Mouse (Mus musculus) MEL (cell line): ENCODE results near the gene Rxfp2. TPM values are rescaled to one million over a fixed set of nuclear protein-coding genes. Genes with fewer than 3 reads are reported as not detected.
A peak's percentile ranks its signal among the peaks of the same experiment; 100 is the strongest.

ENCODE experiments used
- DNase-seq: peaks from one replicate; pipeline ENCODE4 v3.0.0; 2011; ENCODE audit warnings: low read depth, low spot score
- H3K27ac ChIP-seq: 2 replicates; pipeline ENCODE4 v1.5.1; 2012; ENCODE audit warnings: low read depth, mild to moderate bottlenecking, control low read depth, low read length, moderate library complexity; ENCODE audit not compliant: control insufficient read depth
- H3K27me3 ChIP-seq, 2 experiments: fragments of 150-350 bp in 1 of 2; sonication (generic) in 1 of 2; 2 replicates each; pipeline ENCODE4 v1.6.1; 2012; ENCODE audit warnings: low read length in 2 of 2, mild to moderate bottlenecking in 2 of 2, improper control_type of control experiment in 1 of 2, moderate library complexity in 1 of 2; ENCODE audit not compliant: insufficient read depth in 2 of 2, control insufficient read depth in 1 of 2
- H3K36me3 ChIP-seq, 2 experiments: 2 replicates each; pipeline ENCODE4 v1.6.1; 2012 to 2014; ENCODE audit warnings: low read length in 2 of 2, improper control_type of control experiment in 1 of 2, inconsistent platforms in 1 of 2, mild to moderate bottlenecking in 1 of 2; ENCODE audit not compliant: insufficient read depth in 2 of 2, control insufficient read depth in 1 of 2
- H3K4me1 ChIP-seq, 2 experiments: fragments of 150-350 bp in 1 of 2; sonication (generic) in 1 of 2; 2 replicates each; pipeline ENCODE4 v1.6.1; 2012; ENCODE audit warnings: low read length in 2 of 2, improper control_type of control experiment in 1 of 2, mild to moderate bottlenecking in 1 of 2; ENCODE audit not compliant: insufficient read depth in 2 of 2, control insufficient read depth in 1 of 2
- H3K4me3 ChIP-seq, 2 experiments: fragments of 150-350 bp in 1 of 2; sonication (generic) in 1 of 2; 2 replicates each; pipeline ENCODE4 v1.5.1; 2012; ENCODE audit warnings: low read depth in 2 of 2, low read length in 2 of 2, mild to moderate bottlenecking in 2 of 2, moderate library complexity in 2 of 2, control low read depth in 1 of 2, improper control_type of control experiment in 1 of 2; ENCODE audit not compliant: control insufficient read depth in 1 of 2, insufficient read depth in 1 of 2
- H3K79me2 ChIP-seq: 2 replicates; pipeline ENCODE4 v1.6.1; 2012; ENCODE audit warnings: mild to moderate bottlenecking, low read length, moderate library complexity; ENCODE audit not compliant: control insufficient read depth, poor library complexity, insufficient read depth
- H3K9ac ChIP-seq: 2 replicates; pipeline ENCODE4 v1.6.1; 2012; ENCODE audit warnings: low read depth, mild to moderate bottlenecking, control low read depth, low read length, moderate library complexity; ENCODE audit not compliant: control insufficient read depth, poor library complexity, severe bottlenecking
- H3K9me3 ChIP-seq: fragments of 150-350 bp; sonication (generic); replicated peaks from 2 replicates; pipeline ENCODE4 v1.6.1; 2012; ENCODE audit warnings: mild to moderate bottlenecking, low read length, improper control_type of control experiment, moderate library complexity; ENCODE audit not compliant: insufficient read depth
- BHLHE40 ChIP-seq: IDR thresholded peaks from 2 replicates; pipeline ENCODE4 v1.6.1; 2012; ENCODE audit warnings: low read depth, mild to moderate bottlenecking, inconsistent platforms, low read length, improper control_type of control experiment, borderline replicate concordance
- CHD2 ChIP-seq: IDR thresholded peaks from 2 replicates; pipeline ENCODE4 v1.6.1; 2011; ENCODE audit warnings: low read length, improper control_type of control experiment
- CTCF ChIP-seq, 3 experiments: IDR thresholded peaks in 2 of 3; conservative IDR thresholded peaks in 1 of 3; 2 replicates each; pipeline ENCODE4 v1.5.1; 2011 to 2012; ENCODE audit warnings: low read length in 3 of 3, low read depth in 2 of 3, mild to moderate bottlenecking in 2 of 3, improper control_type of control experiment in 1 of 3, inconsistent platforms in 1 of 3, mixed read lengths in 1 of 3, moderate library complexity in 1 of 3; ENCODE audit not compliant: control insufficient read depth in 1 of 3, insufficient read depth in 1 of 3, poor library complexity in 1 of 3, severe bottlenecking in 1 of 3
- E2F4 ChIP-seq: IDR thresholded peaks from 2 replicates; pipeline ENCODE4 v1.6.1; 2011; ENCODE audit warnings: low read depth, low read length, improper control_type of control experiment, borderline replicate concordance
- EP300 ChIP-seq, 2 experiments: IDR thresholded peaks; 2 replicates each; pipeline ENCODE4 v1.6.1; 2011; ENCODE audit warnings: improper control_type of control experiment in 2 of 2, low read length in 2 of 2, low read depth in 1 of 2, mild to moderate bottlenecking in 1 of 2
- GABPA ChIP-seq: IDR thresholded peaks from 2 replicates; pipeline ENCODE4 v1.6.1; 2012; ENCODE audit warnings: low read depth, mild to moderate bottlenecking, inconsistent platforms, low read length, improper control_type of control experiment, moderate library complexity
- GATA1 ChIP-seq: IDR thresholded peaks from 2 replicates; pipeline ENCODE4 v1.6.1; 2011; ENCODE audit warnings: low read depth, low read length, improper control_type of control experiment
- JUND ChIP-seq: IDR thresholded peaks from 2 replicates; pipeline ENCODE4 v1.6.1; 2011; ENCODE audit warnings: low read depth, mild to moderate bottlenecking, improper control_type of control experiment, low read length
- KAT2A ChIP-seq: conservative IDR thresholded peaks from 2 replicates; pipeline ENCODE4 v1.6.1; 2012; ENCODE audit warnings: low read depth, low read length, improper control_type of control experiment, inconsistent platforms
- MAZ ChIP-seq: IDR thresholded peaks from 2 replicates; pipeline ENCODE4 v1.6.1; 2012; ENCODE audit warnings: low read depth, mild to moderate bottlenecking, inconsistent platforms, low read length, improper control_type of control experiment
- MXI1 ChIP-seq: IDR thresholded peaks from 2 replicates; pipeline ENCODE4 v1.6.1; 2011; ENCODE audit warnings: mild to moderate bottlenecking, low read depth, low read length, improper control_type of control experiment
- MYC ChIP-seq: IDR thresholded peaks from 2 replicates; pipeline ENCODE4 v1.6.1; 2011; ENCODE audit warnings: low read depth, mild to moderate bottlenecking, low read length, improper control_type of control experiment, moderate library complexity
- NELFE ChIP-seq: IDR thresholded peaks from 2 replicates; pipeline ENCODE4 v1.6.1; 2011; ENCODE audit warnings: low read depth, low read length, improper control_type of control experiment
- POLR2AphosphoS2 ChIP-seq: IDR thresholded peaks from 2 replicates; pipeline ENCODE4 v1.6.1; 2011; ENCODE audit warnings: low read length, improper control_type of control experiment
- RAD21 ChIP-seq: IDR thresholded peaks from 2 replicates; pipeline ENCODE4 v1.6.1; 2011; ENCODE audit warnings: mild to moderate bottlenecking, low read depth, low read length, improper control_type of control experiment
- SIN3A ChIP-seq: IDR thresholded peaks from 2 replicates; pipeline ENCODE4 v1.6.1; 2012; ENCODE audit warnings: low read length, improper control_type of control experiment, inconsistent platforms
- SMC3 ChIP-seq: IDR thresholded peaks from 2 replicates; pipeline ENCODE4 v1.6.1; 2011; ENCODE audit warnings: low read depth, low read length, improper control_type of control experiment
- TAL1 ChIP-seq: IDR thresholded peaks from 2 replicates; pipeline ENCODE4 v1.6.1; 2012; ENCODE audit warnings: mild to moderate bottlenecking, inconsistent platforms, low read length, moderate library complexity, mixed read lengths
- TCF12 ChIP-seq: IDR thresholded peaks from 2 replicates; pipeline ENCODE4 v1.6.1; 2014; ENCODE audit warnings: low read depth, mild to moderate bottlenecking, inconsistent platforms, low read length, improper control_type of control experiment, moderate library complexity
- USF2 ChIP-seq, 2 experiments: IDR thresholded peaks; 2 replicates each; pipeline ENCODE4 v1.6.1; 2011 to 2012; ENCODE audit warnings: improper control_type of control experiment in 2 of 2, low read length in 2 of 2, borderline replicate concordance in 1 of 2, inconsistent platforms in 1 of 2, low read depth in 1 of 2, mild to moderate bottlenecking in 1 of 2; ENCODE audit not compliant: insufficient read depth in 1 of 2
- ZC3H11A ChIP-seq: IDR thresholded peaks from 2 replicates; pipeline ENCODE4 v1.6.1; 2012; ENCODE audit warnings: low read depth, mild to moderate bottlenecking, inconsistent platforms, low read length, improper control_type of control experiment
- ZKSCAN1 ChIP-seq: IDR thresholded peaks from 2 replicates; pipeline ENCODE4 v1.6.1; 2012; ENCODE audit warnings: low read depth, mild to moderate bottlenecking, inconsistent platforms, low read length, improper control_type of control experiment, moderate library complexity
- ZMIZ1 ChIP-seq: IDR thresholded peaks from 2 replicates; pipeline ENCODE4 v1.6.1; 2012; ENCODE audit warnings: low read depth, mild to moderate bottlenecking, inconsistent platforms, low read length, improper control_type of control experiment, moderate library complexity
- polyA plus RNA-seq, 2 experiments: library from polyadenylated mRNA; stranded (reverse) in 1 of 2; unstranded in 1 of 2; fragments of >175 nt in 1 of 2; fragments of >200 nt in 1 of 2; gene quantifications; 2 replicates each; pipeline versions ENCODE4 v1.2.1 to v1.2.4; 2012; ENCODE audit warnings: low replicate concordance in 2 of 2, low read depth in 1 of 2; ENCODE audit not compliant: insufficient read length in 2 of 2, insufficient read depth in 1 of 2, missing spikeins in 1 of 2
- total RNA-seq: library from RNA; depleted of rRNA; stranded (reverse); fragments of 300-350 nt; gene quantifications from 2 replicates; pipeline ENCODE4 v1.2.3, GENCODE M21; 2012

Rxfp2 gene
- total and polyA plus RNA-seq, 3 experiments, result not detected

DNA sequence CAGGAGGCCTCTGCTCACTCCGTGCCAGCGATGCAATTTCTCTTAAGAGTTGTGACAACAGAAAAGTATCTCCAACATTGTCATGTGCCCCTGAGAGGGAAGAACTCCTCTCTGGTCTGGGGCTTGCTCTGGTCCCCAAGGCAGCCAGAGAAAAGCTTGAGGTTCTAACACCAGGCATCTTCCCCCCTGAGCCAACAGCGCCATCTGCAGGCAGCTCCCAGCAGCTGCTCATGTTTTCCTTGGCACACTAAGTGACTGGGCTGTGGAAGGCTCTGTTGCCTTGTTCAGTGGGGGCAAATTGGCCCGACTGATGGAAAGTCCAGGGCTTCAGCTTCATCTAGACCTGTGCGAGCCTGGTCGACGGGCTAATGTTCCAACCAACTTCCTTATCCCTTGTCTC, 31.5 kb downstream of the Rxfp2 start:
- Histone ChIP-seq H3K9me3 (no peaks in the 10 kb centered on the region), H3K4me3 (no peak overlapping the region), H3K27me3 (no peaks in the 10 kb centered on the region), H3K36me3 (no peaks in the 10 kb centered on the region), H3K79me2 (no peaks in the 10 kb centered on the region), H3K27ac (no peak overlapping the region), H3K4me1 (no peaks in the 10 kb centered on the region), H3K9ac (no peak overlapping the region)
- DNase-seq, result peak; percentile 28
- peak; percentile 32 for TF ChIP-seq SMC3
- no peak for TF ChIP-seq ZMIZ1
- TF ChIP-seq USF2 (IDR thresholded peaks at IDR 0.05; ENCODE audit: borderline replicate concordance in 1 of 2, insufficient read depth in 1 of 2, low read depth in 1 of 2, low read length in 2 of 2), result no peak
- no peak for TF ChIP-seq KAT2A
- TF ChIP-seq TAL1, result no peak
- TF ChIP-seq CTCF (IDR thresholded peaks at IDR 0.05 in 2 of 3, conservative IDR thresholded peaks at IDR 0.05 in 1 of 3; ENCODE audit: control insufficient read depth in 1 of 3, insufficient read depth in 1 of 3, low read depth in 2 of 3, low read length in 3 of 3, poor library complexity in 1 of 3, severe bottlenecking in 1 of 3), result peak; percentile 49 to 69 (median 54)
- peak; percentile 29 for TF ChIP-seq RAD21
- TF ChIP-seq POLR2AphosphoS2, result no peak

DNA sequence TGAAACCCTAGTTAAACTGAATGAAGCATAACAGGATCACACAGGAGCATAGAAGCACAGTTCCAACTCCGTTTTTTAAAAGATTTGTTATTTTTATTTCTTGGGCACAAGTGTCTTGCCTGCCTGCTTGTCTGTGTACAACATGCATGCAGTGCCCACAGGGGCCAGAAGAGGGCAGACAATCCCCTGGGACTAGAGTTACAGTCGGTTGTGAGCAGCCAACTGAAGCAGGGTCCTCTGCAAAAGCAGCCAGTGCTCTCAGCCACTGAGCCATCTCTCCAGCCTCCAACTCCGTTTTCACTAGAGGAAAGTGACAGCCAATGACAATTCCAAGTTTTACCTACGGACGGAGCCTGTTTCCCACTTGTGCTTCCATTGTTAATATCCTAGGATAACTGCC, 33.4 kb downstream of the Rxfp2 start:
- Histone ChIP-seq H3K4me1 (no peaks in the 10 kb centered on the region), H3K36me3 (no peaks in the 10 kb centered on the region), H3K9ac (no peak overlapping the region), H3K9me3 (no peaks in the 10 kb centered on the region), H3K27me3 (no peaks in the 10 kb centered on the region), H3K27ac (no peak overlapping the region), H3K4me3 (no peak overlapping the region), H3K79me2 (no peaks in the 10 kb centered on the region)
- peak; percentile 41 for TF ChIP-seq RAD21
- no peak for TF ChIP-seq NELFE
- TF ChIP-seq TAL1, result no peak
- peak; percentile 36 for TF ChIP-seq SMC3
- TF ChIP-seq E2F4, result no peak
- no peak for TF ChIP-seq GATA1
- no peak for TF ChIP-seq BHLHE40
- peak; percentile 22; the same call in 1 of the 2 replicates for TF ChIP-seq ZC3H11A
- no peak for TF ChIP-seq TCF12
- peak; percentile 58 to 77 (median 63) for TF ChIP-seq CTCF (IDR thresholded peaks at IDR 0.05 in 2 of 3, conservative IDR thresholded peaks at IDR 0.05 in 1 of 3; ENCODE audit: control insufficient read depth in 1 of 3, insufficient read depth in 1 of 3, low read depth in 2 of 3, low read length in 3 of 3, poor library complexity in 1 of 3, severe bottlenecking in 1 of 3)
- TF ChIP-seq SIN3A, result no peak
- no peak for TF ChIP-seq GABPA
- TF ChIP-seq JUND, result no peak
- no peak for TF ChIP-seq EP300 (IDR thresholded peaks at IDR 0.05; ENCODE audit: low read depth in 1 of 2, low read length in 2 of 2)
- no peak for TF ChIP-seq ZKSCAN1
- no peak for TF ChIP-seq MXI1
- no peak for TF ChIP-seq MYC
- TF ChIP-seq CHD2, result no peak
- no peak for TF ChIP-seq MAZ
- peak; percentile 59 for DNase-seq
